Mouse (Mus musculus): ENCODE measurements around the gene Zbtb49. TPM values are rescaled to one million over a fixed set of nuclear protein-coding genes. Genes with fewer than 3 reads are reported as not detected.

Gene Zbtb49
- 1.0 and 13.4 TPM in 2 replicates for total RNA-seq (2015; ENCODE audit: low replicate concordance)
- 1.9 and 2.0 TPM in 2 replicates for total RNA-seq (2017; ENCODE audit: low replicate concordance)

GRCm38 (mm10) chr5:38220328-38220912, at the start of gene Zbtb49, which contains the start of gene Lyar:
Gene Zbtb49 (minus strand): TSS chr5:38220457.
Gene Lyar (plus strand): TSS chr5:38220470.
- peak; percentile 95 for ATAC-seq (replicated peaks; ENCODE audit: low FRiP score, poor library complexity, severe bottlenecking)

GRCm38 (mm10) chr5:38260107-38260682, 39.9 kb upstream of the Zbtb49 start, which contains the start of gene Tmem128:
Gene Tmem128 (plus strand): TSS chr5:38260185.
- ATAC-seq (replicated peaks; ENCODE audit: low FRiP score, poor library complexity, severe bottlenecking), result peak; percentile 95

- ATAC-seq (replicated peaks; ENCODE audit: low FRiP score, poor library complexity, severe bottlenecking), result 0 out of 2 replicates have a peak, but pooled peaks have one; percentile 22
Measured at GRCm38 (mm10) chr5:38259455-38260106, 39.3 kb upstream of the Zbtb49 start.

- no peak for ATAC-seq (replicated peaks; ENCODE audit: low FRiP score, poor library complexity, severe bottlenecking)
Measured at GRCm38 (mm10) chr5:38258773-38259146, 38.5 kb upstream of the Zbtb49 start.

GRCm38 (mm10) chr5:38258034-38258772, 37.9 kb upstream of the Zbtb49 start:
- no peak for ATAC-seq (replicated peaks; ENCODE audit: low FRiP score, poor library complexity, severe bottlenecking)

GRCm38 (mm10) chr5:38256551-38256950, 36.3 kb upstream of the Zbtb49 start:
- no peak for ATAC-seq (replicated peaks; ENCODE audit: low FRiP score, poor library complexity, severe bottlenecking)

- no peak for ATAC-seq (replicated peaks; ENCODE audit: low FRiP score, poor library complexity, severe bottlenecking)
Measured at GRCm38 (mm10) chr5:38255644-38256043, 35.4 kb upstream of the Zbtb49 start.

GRCm38 (mm10) chr5:38255195-38255594, 34.9 kb upstream of the Zbtb49 start:
- ATAC-seq (replicated peaks; ENCODE audit: low FRiP score, poor library complexity, severe bottlenecking), result no peak

GRCm38 (mm10) chr5:38241966-38242365, 21.7 kb upstream of the Zbtb49 start:
- no peak for ATAC-seq (replicated peaks; ENCODE audit: low FRiP score, poor library complexity, severe bottlenecking)

- no peak for ATAC-seq (replicated peaks; ENCODE audit: low FRiP score, poor library complexity, severe bottlenecking)
Measured at GRCm38 (mm10) chr5:38241473-38241834, 21.2 kb upstream of the Zbtb49 start.

- no peak for ATAC-seq (replicated peaks; ENCODE audit: low FRiP score, poor library complexity, severe bottlenecking)
Measured at GRCm38 (mm10) chr5:38240727-38241472, 20.6 kb upstream of the Zbtb49 start.

GRCm38 (mm10) chr5:38236627-38237026, 16.4 kb upstream of the Zbtb49 start:
- no peak for ATAC-seq (replicated peaks; ENCODE audit: low FRiP score, poor library complexity, severe bottlenecking)

GRCm38 (mm10) chr5:38235422-38235821, 15.2 kb upstream of the Zbtb49 start:
- 0 out of 2 replicates have a peak, but pooled peaks have one; percentile 57 for ATAC-seq (replicated peaks; ENCODE audit: low FRiP score, poor library complexity, severe bottlenecking)

GRCm38 (mm10) chr5:38219771-38220307, 418 bp downstream of the Zbtb49 start:
- ATAC-seq (replicated peaks; ENCODE audit: low FRiP score, poor library complexity, severe bottlenecking), result peak; percentile 44

GRCm38 (mm10) chr5:38213009-38213408, 7.2 kb downstream of the Zbtb49 start:
- no peak for ATAC-seq (replicated peaks; ENCODE audit: low FRiP score, poor library complexity, severe bottlenecking)

- ATAC-seq (replicated peaks; ENCODE audit: low FRiP score, poor library complexity, severe bottlenecking), result no peak
Measured at GRCm38 (mm10) chr5:38211691-38212090, 8.6 kb downstream of the Zbtb49 start.

GRCm38 (mm10) chr5:38208985-38209384, 11.3 kb downstream of the Zbtb49 start:
- no peak for ATAC-seq (replicated peaks; ENCODE audit: low FRiP score, poor library complexity, severe bottlenecking)

GRCm38 (mm10) chr5:38205303-38205726, 14.9 kb downstream of the Zbtb49 start:
- no peak for ATAC-seq (replicated peaks; ENCODE audit: low FRiP score, poor library complexity, severe bottlenecking)

GRCm38 (mm10) chr5:38199686-38200085, 20.6 kb downstream of the Zbtb49 start:
- no peak for ATAC-seq (replicated peaks; ENCODE audit: low FRiP score, poor library complexity, severe bottlenecking)

Measured in erythroblast, adult 5-6 weeks (primary cell).